Mouse (Mus musculus): Measurements from ENCODE around the gene Wnt5a. TPM values are rescaled to one million over a fixed set of nuclear protein-coding genes. Genes with fewer than 3 reads are reported as not detected.

Gene Wnt5a
- polyA plus RNA-seq, 1 experiment = 1.1 TPM

DNA sequence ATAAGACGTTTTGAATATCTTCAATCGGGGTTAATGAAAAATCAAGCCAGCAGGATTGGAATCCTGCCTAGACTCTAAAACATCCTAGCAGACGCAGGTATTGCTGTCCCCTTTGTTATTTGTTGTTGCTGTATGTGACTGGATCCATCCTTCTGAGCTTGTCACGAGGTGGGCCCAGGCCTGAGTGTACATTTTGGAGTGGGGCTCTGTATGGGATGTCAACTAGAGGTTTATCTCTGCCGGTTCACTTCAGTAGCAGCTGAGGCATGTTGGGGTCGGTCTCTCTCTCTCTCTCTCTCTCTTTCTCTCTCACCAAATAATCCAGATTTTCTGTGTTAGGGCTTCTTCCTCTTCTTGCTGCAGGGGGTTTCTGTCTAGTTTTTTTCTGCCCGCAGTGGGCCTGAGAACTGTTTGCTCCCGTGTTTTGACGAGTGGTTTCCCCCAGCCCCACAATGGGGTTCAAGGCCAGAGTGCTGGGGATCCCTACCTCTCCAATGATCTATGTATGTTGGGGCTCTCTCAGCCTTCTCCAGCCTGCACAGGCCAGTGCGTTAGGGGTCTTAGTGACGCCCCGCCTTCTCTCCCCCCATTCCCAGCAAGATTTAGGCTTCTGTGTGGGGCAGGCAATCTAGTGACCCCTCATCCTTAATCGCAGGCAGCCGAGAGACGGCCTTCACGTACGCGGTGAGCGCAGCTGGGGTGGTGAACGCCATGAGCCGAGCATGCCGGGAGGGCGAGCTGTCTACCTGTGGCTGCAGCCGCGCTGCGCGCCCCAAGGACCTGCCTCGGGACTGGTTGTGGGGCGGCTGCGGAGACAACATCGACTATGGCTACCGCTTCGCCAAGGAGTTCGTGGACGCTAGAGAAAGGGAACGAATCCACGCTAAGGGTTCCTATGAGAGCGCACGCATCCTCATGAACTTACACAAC is 13.3 kb downstream of the Wnt5a start:
- no peak overlapping the region for H3K27ac ChIP-seq (ENCODE audit: control insufficient read depth, insufficient read depth, low read depth, low read length)
- H3K4me1 ChIP-seq (ENCODE audit: control insufficient read depth, insufficient read depth, low read length) = peaks cover 8% of the 10 kb centered on the region
- no peaks in the 10 kb centered on the region for H3K27me3 ChIP-seq (ENCODE audit: control insufficient read depth, insufficient read depth, low read length)
- no peaks in the 10 kb centered on the region for H3K36me3 ChIP-seq (ENCODE audit: control insufficient read depth, insufficient read depth, low read length)
- H3K4me3 ChIP-seq (ENCODE audit: control insufficient read depth, low read depth, low read length) = peak overlapping the region; percentile 11; the same call in 1 of the 2 replicates
- no peak for TF ChIP-seq CTCF (IDR thresholded peaks at IDR 0.05; ENCODE audit: control insufficient read depth, insufficient read depth, insufficient replicate concordance, low read depth, low read length)

DNA sequence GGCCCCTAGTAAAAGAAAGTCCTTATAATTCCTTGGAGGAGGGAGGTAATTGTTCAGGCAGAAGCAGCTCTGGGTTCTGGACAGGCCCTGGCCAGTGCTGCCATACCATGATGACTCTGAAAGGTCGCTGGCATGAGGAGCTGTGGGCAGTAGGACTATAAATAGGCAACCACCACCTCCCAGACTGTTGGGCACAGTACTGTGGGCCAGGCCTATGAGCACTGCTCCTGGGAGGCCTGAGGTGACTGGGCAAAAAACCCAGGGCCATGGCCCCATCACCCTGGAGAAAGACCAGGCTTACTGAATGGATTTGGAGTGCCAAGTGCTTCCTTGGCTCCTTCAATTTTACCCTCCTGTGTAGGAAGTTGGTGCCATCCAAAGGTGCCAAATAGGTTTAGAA is 16.6 kb downstream of the Wnt5a start:
- H3K27ac ChIP-seq (ENCODE audit: control insufficient read depth, insufficient read depth, low read depth, low read length) = no peak overlapping the region
- peaks cover 8% of the 10 kb centered on the region for H3K4me1 ChIP-seq (ENCODE audit: control insufficient read depth, insufficient read depth, low read length)
- H3K27me3 ChIP-seq (ENCODE audit: control insufficient read depth, insufficient read depth, low read length) = no peaks in the 10 kb centered on the region
- no peaks in the 10 kb centered on the region for H3K36me3 ChIP-seq (ENCODE audit: control insufficient read depth, insufficient read depth, low read length)
- TF ChIP-seq POLR2A (IDR thresholded peaks at IDR 0.05; ENCODE audit: control insufficient read depth, low read depth, low read length) (no peak), CTCF (IDR thresholded peaks at IDR 0.05; ENCODE audit: control insufficient read depth, insufficient read depth, insufficient replicate concordance, low read depth, low read length) (no peak)
- no peak overlapping the region for H3K4me3 ChIP-seq (ENCODE audit: control insufficient read depth, low read depth, low read length)

DNA sequence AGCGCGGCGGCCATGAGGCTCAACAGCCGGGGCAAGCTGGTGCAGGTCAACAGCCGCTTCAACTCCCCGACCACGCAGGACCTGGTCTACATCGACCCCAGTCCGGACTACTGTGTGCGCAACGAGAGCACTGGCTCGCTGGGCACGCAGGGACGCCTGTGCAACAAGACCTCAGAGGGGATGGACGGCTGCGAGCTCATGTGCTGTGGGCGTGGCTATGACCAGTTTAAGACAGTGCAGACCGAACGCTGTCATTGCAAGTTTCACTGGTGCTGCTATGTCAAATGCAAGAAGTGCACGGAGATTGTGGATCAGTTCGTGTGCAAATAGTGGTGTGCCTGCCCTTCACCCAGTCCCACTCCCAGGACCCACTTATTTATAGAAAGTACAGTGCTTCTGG is 18.1 kb downstream of the Wnt5a start:
- Histone ChIP-seq H3K36me3 (ENCODE audit: control insufficient read depth, insufficient read depth, low read length) (no peaks in the 10 kb centered on the region), H3K4me3 (ENCODE audit: control insufficient read depth, low read depth, low read length) (peak overlapping the region; percentile 26; the same call in 1 of the 2 replicates)

DNA sequence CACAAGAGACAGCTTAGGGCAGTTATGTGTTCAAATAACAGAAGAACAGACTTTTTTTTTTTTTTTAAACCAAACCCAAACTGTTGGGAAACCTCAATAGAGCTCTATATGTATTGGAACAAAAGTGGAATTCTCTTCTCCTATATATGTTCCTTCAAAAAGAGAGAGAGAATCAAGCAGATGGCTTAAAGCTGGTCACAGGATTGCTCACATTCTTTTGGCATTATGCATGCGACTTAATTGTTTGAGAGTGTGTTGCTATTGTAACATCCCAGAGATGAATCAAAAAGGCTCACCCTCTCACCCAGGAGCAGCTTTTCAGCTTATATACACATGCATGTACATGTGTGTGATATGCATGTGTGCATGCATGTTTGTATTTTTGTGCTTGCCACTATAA is 21.0 kb downstream of the Wnt5a start:
- Histone ChIP-seq H3K36me3 (ENCODE audit: control insufficient read depth, insufficient read depth, low read length) (no peaks in the 10 kb centered on the region), H3K27me3 (ENCODE audit: control insufficient read depth, insufficient read depth, low read length) (no peaks in the 10 kb centered on the region), H3K27ac (ENCODE audit: control insufficient read depth, insufficient read depth, low read depth, low read length) (no peak overlapping the region), H3K4me3 (ENCODE audit: control insufficient read depth, low read depth, low read length) (no peak overlapping the region), H3K4me1 (ENCODE audit: control insufficient read depth, insufficient read depth, low read length) (peaks cover 3% of the 10 kb centered on the region; the same call in 1 of the 2 replicates)
- TF ChIP-seq CTCF (IDR thresholded peaks at IDR 0.05; ENCODE audit: control insufficient read depth, insufficient read depth, insufficient replicate concordance, low read depth, low read length) = no peak
- no peak for TF ChIP-seq POLR2A (IDR thresholded peaks at IDR 0.05; ENCODE audit: control insufficient read depth, low read depth, low read length)

More for the DNA sequence above, 18.1 kb downstream of the Wnt5a start:
- TF ChIP-seq POLR2A (IDR thresholded peaks at IDR 0.05; ENCODE audit: control insufficient read depth, low read depth, low read length) (no peak), CTCF (IDR thresholded peaks at IDR 0.05; ENCODE audit: control insufficient read depth, insufficient read depth, insufficient replicate concordance, low read depth, low read length) (no peak)
- Histone ChIP-seq H3K4me1 (ENCODE audit: control insufficient read depth, insufficient read depth, low read length) (peaks cover 8% of the 10 kb centered on the region), H3K27me3 (ENCODE audit: control insufficient read depth, insufficient read depth, low read length) (no peaks in the 10 kb centered on the region), H3K27ac (ENCODE audit: control insufficient read depth, insufficient read depth, low read depth, low read length) (no peak overlapping the region)

DNA sequence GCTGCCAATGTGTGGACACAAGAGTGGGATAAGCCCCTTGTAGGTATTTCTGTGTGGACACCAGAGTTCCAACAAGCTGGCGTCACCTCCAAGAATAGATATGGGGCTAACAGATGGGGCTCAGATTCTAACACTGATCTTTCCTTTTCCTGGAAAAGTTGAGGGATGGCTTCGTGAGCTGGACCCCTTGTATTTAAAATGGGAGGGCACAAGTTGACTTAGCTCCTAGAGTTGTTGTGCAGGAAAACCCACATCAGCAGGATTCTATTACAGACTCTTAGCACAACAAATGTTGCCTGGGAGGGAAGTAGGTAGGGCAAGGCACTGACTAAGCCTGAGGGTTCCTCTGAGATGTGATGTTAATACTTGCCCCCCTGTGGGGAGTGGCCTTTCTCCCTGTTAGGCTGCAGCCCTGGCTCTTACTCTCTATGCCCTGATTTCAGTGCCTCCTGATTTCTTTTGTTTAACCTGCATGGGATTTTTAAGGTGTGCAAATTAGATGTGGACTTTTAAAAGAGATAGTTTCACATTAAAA is 23.7 kb downstream of the Wnt5a start:
- Histone ChIP-seq H3K4me3 (ENCODE audit: control insufficient read depth, low read depth, low read length) (no peak overlapping the region), H3K4me1 (ENCODE audit: control insufficient read depth, insufficient read depth, low read length) (no peaks in the 10 kb centered on the region), H3K27me3 (ENCODE audit: control insufficient read depth, insufficient read depth, low read length) (no peaks in the 10 kb centered on the region), H3K27ac (ENCODE audit: control insufficient read depth, insufficient read depth, low read depth, low read length) (no peak overlapping the region), H3K36me3 (ENCODE audit: control insufficient read depth, insufficient read depth, low read length) (no peaks in the 10 kb centered on the region)
- TF ChIP-seq POLR2A (IDR thresholded peaks at IDR 0.05; ENCODE audit: control insufficient read depth, low read depth, low read length) (no peak), CTCF (IDR thresholded peaks at IDR 0.05; ENCODE audit: control insufficient read depth, insufficient read depth, insufficient replicate concordance, low read depth, low read length) (no peak)

DNA sequence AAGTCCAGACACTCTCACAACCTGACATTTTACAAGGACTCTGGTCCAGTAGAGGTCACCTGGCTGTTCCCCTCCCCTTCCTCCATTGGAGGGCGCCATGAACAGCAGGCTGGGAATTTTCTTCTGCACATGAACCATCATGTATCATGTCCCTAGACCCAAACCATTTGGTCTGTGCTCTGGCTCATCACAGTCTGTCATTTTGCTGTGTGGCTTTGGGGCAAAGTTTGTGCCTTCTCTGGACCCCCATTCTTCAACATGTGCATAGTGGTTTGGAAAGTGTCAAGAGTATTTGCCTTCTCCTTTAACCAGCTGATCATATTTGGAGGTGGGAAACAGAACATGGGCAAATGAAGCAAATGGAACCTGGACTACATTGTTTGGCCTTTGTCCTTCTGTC is 27.0 kb downstream of the Wnt5a start:
- Histone ChIP-seq H3K4me3 (ENCODE audit: control insufficient read depth, low read depth, low read length) (no peak overlapping the region), H3K27ac (ENCODE audit: control insufficient read depth, insufficient read depth, low read depth, low read length) (no peak overlapping the region), H3K4me1 (ENCODE audit: control insufficient read depth, insufficient read depth, low read length) (no peaks in the 10 kb centered on the region), H3K36me3 (ENCODE audit: control insufficient read depth, insufficient read depth, low read length) (no peaks in the 10 kb centered on the region), H3K27me3 (ENCODE audit: control insufficient read depth, insufficient read depth, low read length) (no peaks in the 10 kb centered on the region)
- TF ChIP-seq CTCF (IDR thresholded peaks at IDR 0.05; ENCODE audit: control insufficient read depth, insufficient read depth, insufficient replicate concordance, low read depth, low read length) (no peak), POLR2A (IDR thresholded peaks at IDR 0.05; ENCODE audit: control insufficient read depth, low read depth, low read length) (no peak)

DNA sequence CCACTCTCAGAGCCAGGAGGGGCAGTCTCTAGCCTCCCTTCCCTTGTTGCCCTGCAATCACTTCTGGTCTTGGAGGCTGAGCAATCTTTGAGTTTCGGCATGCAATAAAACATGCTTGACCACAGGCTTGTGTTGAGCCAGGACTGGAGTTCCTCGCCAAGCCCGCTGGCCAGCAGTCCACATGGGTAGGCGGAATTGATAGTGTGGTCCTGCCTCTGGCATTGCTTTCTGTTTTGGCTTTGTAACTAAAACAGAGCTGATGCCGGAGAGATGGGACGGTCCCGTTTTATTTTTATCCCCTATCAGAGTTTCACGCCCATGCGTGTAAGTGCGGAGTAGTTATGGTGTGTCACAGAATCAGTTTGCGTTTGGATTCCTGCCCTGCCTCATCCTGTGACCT is 28.4 kb downstream of the Wnt5a start:
- no peak overlapping the region for H3K4me3 ChIP-seq (ENCODE audit: control insufficient read depth, low read depth, low read length)
- H3K27me3 ChIP-seq (ENCODE audit: control insufficient read depth, insufficient read depth, low read length) = no peaks in the 10 kb centered on the region
- H3K4me1 ChIP-seq (ENCODE audit: control insufficient read depth, insufficient read depth, low read length) = no peaks in the 10 kb centered on the region
- H3K36me3 ChIP-seq (ENCODE audit: control insufficient read depth, insufficient read depth, low read length) = no peaks in the 10 kb centered on the region
- TF ChIP-seq CTCF (IDR thresholded peaks at IDR 0.05; ENCODE audit: control insufficient read depth, insufficient read depth, insufficient replicate concordance, low read depth, low read length) = no peak
- no peak for TF ChIP-seq POLR2A (IDR thresholded peaks at IDR 0.05; ENCODE audit: control insufficient read depth, low read depth, low read length)
- H3K27ac ChIP-seq (ENCODE audit: control insufficient read depth, insufficient read depth, low read depth, low read length) = no peak overlapping the region

Measured in testis, adult 2 months (tissue).